Mouse (Mus musculus) WW6 (cell line): ENCODE measurements at regions not wholly inside any gene's neighbourhood (a gene's known extent, or its start where the extent isn't known, plus 50 kb on each side); places are given as distances from the start of the nearest gene placed in this dataset.

Experiments
- DNase-seq: peaks from one replicate; pipeline ENCODE4 v3.0.0-alpha.2; 2013; ENCODE audit warnings: low read depth, low spot score

DNA sequence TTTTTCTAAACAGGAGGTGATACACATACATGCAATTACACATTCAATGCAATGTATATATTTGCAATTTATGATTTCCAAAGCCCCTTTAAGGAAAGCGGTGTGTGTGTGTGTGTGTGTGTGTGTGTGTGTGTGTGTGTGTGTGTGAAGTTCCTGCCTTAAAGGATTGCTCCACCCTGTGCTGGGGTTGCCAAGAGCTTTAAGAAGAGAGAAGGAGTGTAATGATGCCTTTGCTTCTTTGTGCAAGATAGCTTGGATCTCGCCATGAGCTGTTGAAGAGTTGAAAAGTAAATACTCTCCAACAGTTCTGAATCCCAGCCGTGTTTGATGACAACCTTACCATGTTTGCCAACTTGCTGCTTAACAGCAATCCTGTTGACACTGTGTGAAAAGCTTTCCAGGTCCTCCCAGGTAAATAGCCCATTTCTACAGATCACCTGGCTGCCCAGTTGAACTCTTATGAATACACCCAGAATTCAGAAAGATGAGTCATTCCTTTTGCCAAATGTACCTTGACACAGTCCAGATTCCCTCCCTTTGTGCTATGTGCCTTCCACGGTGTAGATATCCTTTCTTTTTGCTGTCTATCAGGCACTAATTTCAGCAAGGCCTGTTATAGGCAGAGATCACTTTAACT is 216.3 kb downstream of the Ikzf2 start:
- no peak for DNase-seq

DNA sequence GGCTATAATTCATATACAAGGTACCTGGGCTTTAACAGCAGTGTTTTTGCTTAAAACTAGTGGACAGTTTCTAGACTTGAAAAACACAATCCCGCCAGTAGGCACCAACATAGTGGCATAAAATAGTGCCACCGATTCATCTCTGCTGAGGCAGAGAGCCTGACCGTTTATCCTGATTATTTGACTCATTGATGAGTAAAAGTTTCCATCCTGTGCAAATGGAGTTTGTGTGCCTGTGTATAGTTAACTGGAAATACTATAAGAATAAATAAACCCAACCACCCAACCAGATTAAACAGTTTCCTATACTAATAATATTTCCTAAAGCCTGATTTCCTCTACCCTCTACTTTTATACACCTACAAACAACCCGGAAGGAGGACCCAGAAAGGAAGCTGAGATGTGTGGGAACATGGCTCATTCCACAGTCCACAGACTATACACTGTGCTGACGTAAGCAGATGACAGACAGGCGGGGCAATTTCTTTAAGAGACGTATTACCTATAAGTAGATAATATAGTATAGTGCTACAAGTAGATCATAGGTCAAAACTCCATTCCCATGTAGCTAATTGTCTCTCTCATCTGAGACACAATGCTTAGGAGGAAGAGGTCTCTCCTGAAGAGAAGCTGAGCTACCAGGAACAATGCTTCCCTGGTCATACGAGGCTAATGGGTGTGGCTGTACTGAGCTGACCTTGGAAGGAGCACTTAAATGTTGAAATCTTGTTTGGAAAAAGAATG is 217.7 kb downstream of the Ikzf2 start:
- no peak for DNase-seq

DNA sequence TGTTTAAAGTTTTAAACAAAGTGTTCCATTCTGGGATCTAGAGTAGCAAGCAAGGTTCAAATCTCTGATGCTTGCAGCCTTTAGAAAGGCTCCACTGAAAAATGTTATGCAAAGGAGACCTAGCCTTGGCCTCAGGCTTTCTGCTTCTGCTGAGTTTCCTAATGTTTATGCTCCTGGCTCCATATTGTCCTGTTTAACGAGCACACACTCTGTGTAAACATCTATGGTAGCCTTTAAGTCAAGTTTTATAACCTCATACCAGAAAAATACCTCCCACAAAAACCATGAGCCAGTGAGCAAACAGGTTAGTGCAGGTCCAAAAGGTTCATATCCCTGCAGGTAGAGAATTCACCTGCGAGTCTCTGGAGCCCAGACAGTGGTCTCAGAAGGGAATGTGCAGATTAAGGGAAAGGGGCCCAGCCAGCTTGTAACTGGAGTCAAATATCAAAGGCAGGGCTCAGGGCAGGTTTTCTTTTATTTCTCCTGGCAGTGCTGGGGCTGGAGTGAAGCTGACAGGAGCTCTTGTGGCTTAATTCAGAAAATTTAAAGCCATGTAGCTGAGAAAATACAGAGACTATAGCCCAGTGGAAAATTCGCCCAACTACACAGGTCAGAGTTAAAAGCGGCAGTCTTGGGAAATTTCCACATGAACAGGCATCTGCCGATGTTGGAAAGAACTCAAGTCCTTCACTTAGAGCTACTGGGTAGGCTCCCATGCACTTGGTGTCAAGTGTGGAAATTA is 220.3 kb downstream of the Ikzf2 start:
- no peak for DNase-seq

DNA sequence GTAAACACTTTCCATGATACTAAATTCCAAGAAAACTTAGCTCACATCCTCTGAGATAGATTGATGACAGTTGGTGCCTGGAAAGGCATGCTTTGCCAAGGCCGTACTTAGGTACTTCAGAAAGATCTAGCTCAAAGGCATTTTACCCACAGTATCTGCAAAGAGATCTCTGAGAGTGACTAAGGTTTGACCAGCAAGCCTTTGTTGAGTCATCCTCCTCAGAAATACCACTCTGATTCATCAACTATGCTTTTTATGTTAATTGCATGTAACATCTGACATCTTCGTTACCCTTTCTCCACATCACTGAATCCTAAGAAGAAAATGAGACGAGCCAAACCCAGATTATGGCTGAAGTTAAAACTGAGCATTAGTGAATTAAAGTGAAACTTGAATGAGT is 225.9 kb downstream of the Ikzf2 start:
- DNase-seq, result no peak

DNA sequence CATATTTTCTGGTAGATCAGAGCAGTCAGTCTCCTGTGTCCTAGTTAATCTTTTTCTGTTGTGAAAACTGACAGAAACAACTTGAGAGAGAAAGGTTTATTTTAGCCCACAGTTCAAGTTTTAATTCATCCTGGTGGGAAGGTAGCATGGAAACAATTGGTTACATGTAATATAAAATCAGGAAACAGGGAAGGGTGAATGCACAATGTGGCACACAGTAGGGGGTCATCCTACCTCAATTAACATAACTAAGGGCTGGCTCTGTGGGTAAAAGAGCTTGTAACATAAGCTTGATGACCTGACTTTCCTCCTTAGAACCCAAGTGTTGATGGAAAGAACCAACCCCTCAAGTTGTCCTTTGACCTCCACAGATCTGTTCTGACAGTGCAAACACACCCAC is 227.1 kb downstream of the Ikzf2 start:
- no peak for DNase-seq

DNA sequence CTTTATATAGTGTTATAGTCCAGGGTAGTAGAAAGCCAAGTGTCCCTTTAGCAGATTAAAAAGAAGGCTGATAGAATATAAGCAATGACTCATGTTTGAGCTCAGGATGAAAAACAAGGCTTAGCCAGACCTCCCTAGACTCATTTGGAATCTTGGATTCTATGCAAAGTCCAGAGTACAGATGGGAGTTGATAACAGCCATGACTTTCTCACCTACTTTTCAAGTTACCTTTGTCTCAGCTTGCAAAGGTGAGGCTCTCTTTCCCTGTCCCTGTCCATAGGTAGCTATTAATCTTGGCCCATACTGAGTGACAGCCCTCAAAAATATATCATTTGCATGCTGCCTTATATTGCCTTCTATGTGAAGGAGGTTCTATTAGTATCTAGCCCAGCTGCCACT is 229.6 kb downstream of the Ikzf2 start:
- no peak for DNase-seq

DNA sequence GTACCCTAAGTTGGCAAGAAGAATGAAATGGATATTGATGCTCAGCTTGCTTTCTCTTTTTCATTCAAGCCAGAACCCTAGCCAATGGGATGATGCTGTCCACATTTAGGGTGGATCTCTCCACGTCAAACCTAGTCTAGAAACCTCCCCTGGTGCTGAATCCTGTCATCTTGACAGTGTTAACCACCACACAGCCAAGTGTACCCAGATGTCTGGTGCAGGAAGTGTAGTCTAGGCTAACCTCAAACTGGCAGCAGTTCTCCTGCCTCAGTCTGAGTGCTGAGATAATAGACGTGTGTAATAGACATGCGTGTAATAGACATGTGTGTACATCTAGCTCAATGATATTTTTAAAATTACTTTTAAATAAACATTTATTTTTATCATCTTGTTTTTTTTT is 233.1 kb downstream of the Ikzf2 start:
- DNase-seq, result no peak

DNA sequence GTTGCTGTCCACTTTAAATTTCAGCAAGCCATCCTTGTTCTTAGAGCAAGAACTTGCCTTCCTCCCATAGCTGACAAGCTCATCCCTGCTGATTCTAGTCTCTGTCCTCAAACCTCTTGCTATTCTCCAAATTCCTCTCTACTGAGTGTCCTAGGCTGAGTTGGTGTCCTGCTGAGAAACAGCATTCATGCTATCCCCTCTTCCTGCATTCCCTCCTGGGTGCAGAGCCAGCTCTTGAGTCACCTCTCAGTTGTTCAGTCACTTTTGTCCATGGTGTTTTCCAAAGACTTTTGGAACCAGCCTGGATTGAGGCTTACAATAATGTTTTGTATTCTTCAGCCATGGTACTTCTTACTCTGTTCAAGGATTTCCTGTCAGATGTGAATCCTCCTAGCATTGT is 234.1 kb downstream of the Ikzf2 start:
- no peak for DNase-seq

DNA sequence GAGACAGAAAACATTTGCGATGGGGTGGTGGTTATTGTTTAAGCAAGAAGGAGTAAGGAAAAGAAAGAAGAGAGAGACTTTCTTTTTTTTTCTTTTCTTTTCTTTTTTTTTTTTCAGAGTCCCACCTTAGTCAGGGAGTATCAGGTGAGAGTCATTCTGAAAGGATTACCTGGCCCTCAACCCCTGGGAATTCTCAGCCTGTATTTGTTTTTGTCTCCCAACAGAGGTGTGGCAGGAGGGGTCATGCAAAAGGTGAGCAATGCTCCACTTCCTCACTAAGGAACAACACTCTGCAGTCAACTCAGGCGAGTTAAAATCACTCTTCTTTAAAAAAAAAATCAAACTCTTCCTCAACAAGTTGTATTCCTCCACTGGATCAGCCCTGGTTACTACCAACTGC is 236.6 kb downstream of the Ikzf2 start:
- no peak for DNase-seq

DNA sequence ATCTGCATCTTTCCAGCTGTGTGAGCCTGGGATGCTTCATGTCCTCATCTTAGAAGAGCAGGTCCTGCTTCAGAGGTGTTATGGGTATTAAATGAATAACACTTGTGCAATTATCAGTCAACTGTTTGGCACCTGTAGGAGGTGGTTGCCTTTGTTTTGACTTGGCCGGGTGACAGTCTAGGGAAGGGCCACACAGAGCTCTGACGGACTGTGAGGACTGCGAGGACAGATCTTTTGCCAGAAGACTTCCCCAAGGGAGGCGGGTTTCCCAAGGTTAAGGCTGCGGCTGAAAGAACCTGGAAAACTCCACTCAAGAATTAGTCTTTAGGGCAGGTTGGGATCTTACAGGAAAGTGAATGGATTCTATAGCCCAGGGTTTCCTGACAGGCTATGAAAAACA is 239.8 kb downstream of the Ikzf2 start:
- no peak for DNase-seq

DNA sequence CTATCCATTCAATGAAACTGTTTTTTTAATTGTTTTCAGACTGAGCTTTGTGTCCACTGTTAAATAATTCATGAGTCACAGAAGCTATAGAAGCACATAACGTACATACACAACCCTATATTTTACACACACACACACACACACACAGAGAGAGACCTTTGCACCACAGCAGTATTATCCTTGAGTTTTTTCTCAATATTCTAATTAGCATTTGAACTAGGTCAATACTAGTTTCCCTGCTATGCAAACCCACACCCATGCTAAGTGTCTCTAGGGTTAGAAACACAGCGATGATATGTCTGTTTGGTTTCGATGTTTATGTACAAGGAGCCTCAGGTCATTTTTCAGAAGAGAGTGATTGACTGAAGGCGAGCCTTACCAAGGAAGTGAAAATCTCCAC is 242.3 kb downstream of the Ikzf2 start:
- DNase-seq, result no peak

DNA sequence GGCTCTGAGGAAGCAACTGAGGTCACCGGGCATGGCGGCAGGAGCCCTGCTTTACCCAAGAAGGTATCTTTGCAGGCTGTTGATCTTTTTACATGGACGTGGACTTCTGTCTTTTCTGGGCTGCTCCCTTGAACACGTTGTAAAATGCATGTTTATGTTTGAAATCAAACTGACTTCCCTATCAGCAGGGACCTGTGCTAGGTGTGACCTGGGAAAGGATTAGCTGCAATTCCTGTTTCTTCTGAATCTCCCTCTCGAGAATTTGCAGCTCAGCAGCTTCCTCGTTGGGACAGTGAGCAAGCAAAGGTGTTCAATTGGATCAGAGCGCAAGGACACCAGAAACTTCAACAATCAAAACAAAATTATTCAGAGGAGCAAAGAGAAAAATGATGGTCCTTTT is 243.6 kb downstream of the Ikzf2 start:
- no peak for DNase-seq

DNA sequence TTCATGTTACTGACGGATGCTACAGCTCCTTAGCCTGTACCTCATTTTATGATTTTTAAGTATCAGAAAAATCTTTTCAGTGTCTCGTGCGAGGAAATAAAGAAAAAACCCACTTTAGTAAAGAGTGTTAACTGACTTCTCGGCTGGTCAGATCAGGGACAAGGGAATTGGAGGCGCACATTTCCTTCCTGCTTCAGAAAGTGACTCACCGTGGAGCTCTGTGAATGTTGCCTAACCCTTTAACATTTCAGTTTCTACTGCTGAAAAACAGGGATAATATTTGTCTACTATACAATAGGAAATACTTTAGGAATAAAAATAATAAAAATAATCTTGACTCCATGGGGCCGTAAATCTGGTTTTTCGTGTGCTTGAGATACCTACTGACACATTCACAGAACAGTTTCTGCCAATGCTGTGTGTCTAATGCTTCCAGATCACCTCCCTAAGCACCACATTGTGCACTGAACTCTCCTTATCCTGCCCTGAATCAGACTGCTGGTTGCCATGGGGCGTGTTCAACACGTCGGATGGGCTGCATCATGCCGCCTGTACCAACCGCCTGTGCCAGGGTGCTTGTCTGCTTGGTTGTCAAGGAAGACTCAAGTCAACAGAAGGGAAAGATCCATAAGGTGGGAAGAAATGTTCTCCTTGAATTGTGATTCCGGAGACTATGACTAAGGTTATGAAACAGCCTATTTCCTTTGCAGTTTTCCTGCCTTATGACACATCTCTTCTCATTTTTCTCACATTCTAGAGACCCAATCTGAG is 246.3 kb downstream of the Ikzf2 start:
- no peak for DNase-seq

DNA sequence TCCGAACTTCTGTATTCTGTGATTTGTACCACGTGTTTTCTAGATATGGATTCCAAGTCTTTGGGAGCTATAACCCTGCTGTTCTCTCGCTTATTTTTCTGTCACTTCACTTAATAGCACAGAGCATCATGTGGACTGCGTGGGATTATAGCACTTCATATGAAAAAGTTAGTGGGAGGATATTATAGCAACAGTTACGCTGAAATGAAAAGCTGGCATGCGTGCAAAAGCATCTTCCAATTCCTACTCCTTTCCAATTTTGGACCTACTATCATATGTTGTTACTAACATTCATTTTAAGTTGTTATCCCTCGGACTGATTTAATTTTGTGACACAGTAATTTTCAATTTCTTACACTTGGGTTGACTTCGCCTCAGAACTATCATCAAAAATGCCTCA is 250.0 kb downstream of the Ikzf2 start:
- no peak for DNase-seq

DNA sequence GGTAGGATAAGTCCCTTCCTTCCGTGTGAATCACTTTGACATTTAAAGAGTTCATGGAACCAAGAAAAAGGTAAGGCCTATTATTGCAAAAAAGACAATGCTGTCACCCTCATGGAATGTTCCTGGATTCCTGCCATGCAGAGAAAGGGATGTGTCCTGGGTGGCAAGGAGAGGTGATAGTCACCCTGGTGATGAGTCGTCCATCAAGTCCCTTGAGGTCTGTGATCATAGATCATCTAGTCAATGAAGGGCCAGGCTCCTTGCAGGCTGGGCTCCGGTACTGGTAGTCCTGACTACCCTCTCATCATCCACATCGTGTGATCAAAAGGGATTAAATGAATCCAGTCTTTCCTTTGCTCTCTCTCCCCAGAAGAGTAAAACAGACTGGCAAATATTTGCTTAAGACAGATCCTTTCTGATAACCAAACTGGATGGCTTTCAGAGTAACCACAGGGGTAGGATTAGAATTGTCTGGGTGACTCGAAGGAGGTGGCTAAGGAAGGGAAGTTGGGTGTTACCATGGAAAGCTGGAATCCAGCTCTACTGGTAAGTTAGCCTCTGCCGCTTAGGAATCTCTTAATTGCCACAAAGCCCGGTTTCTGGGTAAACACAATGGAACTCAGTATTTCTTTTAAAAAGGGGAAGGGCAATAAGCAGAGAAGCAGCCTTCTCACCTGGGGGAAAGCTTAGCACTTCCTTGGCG is 253.2 kb downstream of the Ikzf2 start:
- DNase-seq, result no peak

DNA sequence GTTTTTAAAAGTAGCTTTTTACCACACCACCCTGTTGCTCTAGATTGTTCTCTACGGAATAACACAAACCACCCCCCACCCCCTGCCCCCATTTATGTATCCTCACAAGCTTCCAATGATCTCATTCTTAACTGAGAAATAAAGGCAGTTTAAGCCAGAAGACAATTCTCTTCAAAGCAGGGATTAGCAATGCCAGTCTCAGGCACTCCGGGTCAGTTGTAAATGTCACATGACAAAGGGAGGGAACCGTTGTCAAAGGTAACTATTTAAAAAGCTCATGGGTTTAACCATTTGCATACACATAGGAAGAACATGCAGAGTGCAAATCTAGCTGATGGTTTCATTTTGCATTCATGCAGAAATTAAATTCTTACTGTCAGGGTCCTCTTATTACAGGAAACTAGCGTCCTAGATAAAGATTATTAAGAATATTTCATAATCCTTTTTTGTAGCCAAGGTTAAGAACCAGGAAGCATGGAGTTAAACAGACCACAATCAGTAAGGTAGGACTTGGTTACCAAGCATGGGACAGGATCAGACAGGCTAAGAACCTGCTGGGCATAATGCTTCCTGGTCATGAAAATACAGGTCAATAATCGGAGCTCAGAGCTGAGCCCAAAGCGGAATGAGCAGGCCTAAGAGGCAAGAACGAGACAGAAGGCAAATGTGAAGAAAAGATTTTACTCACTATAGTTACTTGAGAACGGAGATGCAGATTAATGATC is 256.2 kb downstream of the Ikzf2 start:
- DNase-seq, result no peak

DNA sequence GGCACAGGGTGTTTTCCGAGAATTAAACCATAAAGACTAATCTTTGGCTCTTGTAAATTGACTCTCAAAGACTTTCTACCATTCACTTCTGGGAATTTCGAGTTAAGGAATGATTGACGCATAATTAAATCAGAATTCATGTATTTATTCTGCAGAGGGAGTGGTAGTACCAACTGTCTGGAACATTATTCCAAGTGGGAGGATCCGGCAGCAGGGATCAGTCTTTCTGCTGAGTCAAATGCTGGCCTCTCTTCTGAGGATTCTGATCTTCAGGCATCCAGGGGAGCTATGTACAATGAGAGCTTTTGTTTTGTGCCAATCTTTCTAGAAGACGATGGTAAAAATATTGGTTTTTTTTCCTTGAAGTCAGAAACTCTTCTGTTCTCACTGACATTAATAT is 257.4 kb downstream of the Ikzf2 start:
- DNase-seq, result no peak

DNA sequence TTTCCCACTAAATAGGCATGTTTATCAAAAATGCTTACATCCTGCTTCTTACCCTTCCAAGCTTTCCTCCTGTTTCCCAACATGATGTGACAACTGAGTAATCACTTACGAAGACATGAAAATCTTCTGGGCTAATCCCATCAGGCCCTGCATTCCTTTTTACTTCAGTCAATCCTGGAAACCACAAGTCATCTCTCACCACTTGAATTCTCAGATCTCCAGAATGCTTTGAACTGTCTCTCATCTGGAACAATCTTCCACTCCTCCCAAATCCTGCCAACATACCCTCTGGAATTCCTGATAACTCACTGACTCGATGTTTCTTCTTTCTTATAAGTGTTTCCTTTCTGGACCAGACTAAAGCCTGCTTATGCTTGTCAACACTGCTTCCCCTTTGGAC is 289.4 kb downstream of the Ikzf2 start:
- DNase-seq, result no peak

DNA sequence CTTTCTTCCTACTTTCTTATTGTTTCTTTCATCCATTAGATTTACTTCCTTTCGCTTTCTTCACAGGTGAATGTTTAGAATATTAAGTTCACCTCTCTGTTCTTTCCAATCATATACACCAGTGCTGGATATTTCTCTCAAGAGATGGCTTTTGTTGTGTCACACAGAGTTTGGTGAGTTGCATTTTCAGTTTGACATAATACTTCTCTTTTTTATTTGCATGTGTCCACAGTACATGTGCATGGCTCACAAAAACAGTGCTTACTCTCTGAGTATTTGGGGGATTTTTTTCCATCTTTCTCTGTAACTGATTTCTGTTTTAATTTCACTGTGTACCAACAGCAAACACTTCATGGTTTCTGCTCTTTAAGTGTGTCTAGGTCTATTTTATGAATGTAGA is 274.5 kb upstream of the Erbb4 start:
- DNase-seq, result no peak

DNA sequence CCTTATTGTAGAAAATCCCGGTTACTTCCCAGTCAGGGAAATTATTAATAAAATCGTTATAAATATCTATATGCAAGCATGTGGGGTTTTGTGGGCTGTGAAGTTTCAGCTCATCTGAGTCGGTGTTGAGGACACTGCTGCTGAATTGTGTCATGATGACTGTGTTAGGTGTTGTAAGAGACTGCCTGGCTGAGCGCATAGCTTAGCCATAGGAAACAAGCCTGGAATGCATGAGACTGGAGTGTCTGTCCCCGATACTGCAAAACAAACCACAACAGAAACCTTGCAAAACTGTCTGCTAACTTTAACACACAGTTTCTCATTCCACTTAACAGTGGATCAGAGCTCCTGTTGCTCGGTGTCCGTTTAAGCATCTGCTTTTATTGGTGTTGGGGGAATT is 271.9 kb upstream of the Erbb4 start:
- no peak for DNase-seq
